Mouse (Mus musculus) Patski (cell line): ENCODE measurements around the gene Map3k7cl. TPM values are rescaled to one million over a fixed set of nuclear protein-coding genes. Genes with fewer than 3 reads are reported as not detected.

Source experiments
- ATAC-seq: fragments of 100-300 bp; one replicate; pipeline ENCODE4 v1.8.0; 2021
- CTCF ChIA-PET: fragments of 350-600 bp; sonication (Branson Sonifier 250); formaldehyde crosslinking; loops from one replicate; lab custom pipeline; 2022; ENCODE audit warnings: inconsistent platforms; lab: Charles Lee
- POLR2A ChIA-PET: fragments of 350-600 bp; sonication (Branson Sonifier 250); formaldehyde crosslinking; loops from one replicate; lab custom pipeline; 2022; ENCODE audit warnings: antibody characterized with exemption, inconsistent platforms; lab: Charles Lee
- DNase-seq: peaks from one replicate; pipeline ENCODE4 v3.0.0-alpha.2; 2011; ENCODE audit warnings: low read depth, low spot score
- H3K27me3 ChIP-seq: fragments of 371-371 bp; one replicate; pipeline ENCODE4 v1.5.1; 2021
- CTCF ChIP-seq: fragments of 100-300 bp; IDR thresholded peaks from one replicate; pipeline ENCODE4 v1.5.1; 2021
- in situ Hi-C: fragments of 300-500 bp; cut with MboI; formaldehyde crosslinking; loops from 3 replicates; pipeline ENCODE4 v1.11.1; 2018; ENCODE audit warnings: low pct_unique_long_range_greater_than_20kb, mixed read lengths
- polyA plus RNA-seq: library from polyadenylated mRNA; unstranded; gene quantifications from one replicate; pipeline ENCODE4 v1.2.3, GENCODE M21; 2021

Map3k7cl gene
- polyA plus RNA-seq, 1 experiment from 2014 or later = 24.8 TPM

DNA sequence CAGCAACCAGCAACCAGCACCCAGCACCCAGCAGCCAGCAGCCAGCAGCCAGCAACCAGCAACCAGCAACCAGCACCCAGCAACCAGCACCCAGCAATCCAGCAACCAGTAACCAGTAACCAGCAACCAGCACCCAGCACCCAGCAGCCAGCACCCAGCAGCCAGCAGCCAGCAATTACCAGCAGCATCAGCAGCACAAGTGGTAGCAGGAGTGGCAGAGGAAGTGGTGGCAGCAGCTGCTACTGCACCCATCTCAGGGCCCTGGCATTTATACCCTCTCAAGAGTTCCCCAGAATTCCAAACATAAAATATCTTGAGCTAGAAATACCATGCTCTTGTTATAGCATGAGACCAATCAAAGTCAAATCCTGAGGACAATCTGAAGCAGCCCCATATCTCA is 81.6 kb downstream of the Map3k7cl start:
- DNase-seq = no peak
- no peaks in the 10 kb centered on the region for H3K27me3 ChIP-seq
- in situ Hi-C loops = no loop called here
- ChIA-PET POLR2A (no interaction called here), CTCF (no interaction called here)
- no peak for TF ChIP-seq CTCF
- ATAC-seq = no peak

DNA sequence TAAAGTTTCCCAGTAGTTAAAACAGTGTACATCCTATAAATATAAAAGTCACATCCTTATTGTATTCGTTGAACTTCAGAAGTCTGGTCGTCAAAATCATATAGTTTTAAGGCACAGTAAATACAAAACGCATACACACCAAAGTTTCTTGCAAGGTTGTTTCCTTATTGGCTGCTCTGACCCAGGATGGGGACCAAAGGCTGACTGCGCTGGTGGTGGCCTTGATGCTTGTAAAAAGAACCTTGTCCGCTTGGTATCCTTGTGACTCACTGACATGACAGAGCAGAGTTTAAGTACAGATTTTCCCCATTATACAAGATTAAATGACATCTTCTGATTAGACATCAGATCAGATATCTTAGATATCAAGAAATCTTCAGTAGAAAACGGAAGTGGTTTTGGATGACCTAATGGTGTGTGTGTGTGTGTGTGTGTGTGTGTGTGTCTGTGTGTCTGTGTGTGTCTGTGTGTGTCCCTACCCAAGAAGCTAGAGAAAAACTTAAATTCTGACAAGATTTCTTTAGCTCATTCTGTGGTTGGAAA is 82.2 kb downstream of the Map3k7cl start:
- DNase-seq (no peak), ATAC-seq (no peak)
- CTCF ChIA-PET = no interaction called here
- in situ Hi-C loops = no loop called here
- POLR2A ChIA-PET = no interaction called here
- no peak for TF ChIP-seq CTCF
- no peaks in the 10 kb centered on the region for H3K27me3 ChIP-seq

DNA sequence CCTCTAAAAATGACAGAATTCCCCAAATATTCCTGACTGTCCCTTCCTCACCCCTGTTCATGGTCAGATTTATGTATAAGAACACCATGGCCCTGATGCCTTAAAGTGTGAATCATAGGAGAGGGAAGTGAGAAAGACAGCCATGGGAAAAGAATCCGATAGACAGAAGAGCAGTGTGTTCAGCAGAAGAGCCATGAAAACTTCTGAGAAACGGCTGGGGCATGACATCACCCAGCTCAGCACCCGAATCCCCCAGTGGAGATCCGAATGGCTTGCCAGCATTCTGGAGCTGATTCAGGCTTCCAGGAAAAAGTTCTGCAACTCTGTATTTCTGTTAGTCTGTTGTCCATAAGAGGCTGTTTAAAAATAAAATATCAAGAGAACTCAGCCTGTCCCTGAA is 82.7 kb downstream of the Map3k7cl start:
- ChIA-PET CTCF (no interaction called here), POLR2A (no interaction called here)
- no peak for TF ChIP-seq CTCF
- H3K27me3 ChIP-seq = no peaks in the 10 kb centered on the region
- in situ Hi-C loops = no loop called here
- ATAC-seq (peak; percentile 87), DNase-seq (no peak)

DNA sequence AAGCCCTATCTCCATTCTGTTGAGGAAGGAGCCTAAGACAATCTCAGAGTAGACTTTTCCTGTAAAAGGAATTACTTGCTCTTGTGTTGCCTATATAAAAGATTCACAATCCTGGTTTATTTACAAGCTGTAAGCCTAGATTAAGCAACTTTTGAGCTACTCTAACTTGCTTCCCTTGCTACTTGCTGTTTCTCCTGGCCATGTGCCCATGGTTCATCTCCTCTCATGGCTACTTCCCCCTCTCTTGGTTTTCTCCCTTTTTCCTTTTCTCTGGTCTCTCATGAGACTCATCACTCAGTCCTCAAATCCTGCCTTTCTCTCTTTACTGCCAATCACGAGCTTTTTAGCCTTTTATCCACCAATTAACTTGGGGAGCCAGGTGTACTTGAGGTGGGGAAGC is 85.0 kb downstream of the Map3k7cl start:
- POLR2A ChIA-PET = no interaction called here
- in situ Hi-C loops = no loop called here
- DNase-seq (no peak), ATAC-seq (no peak)
- no peaks in the 10 kb centered on the region for H3K27me3 ChIP-seq
- CTCF ChIA-PET = no interaction called here
- no peak for TF ChIP-seq CTCF

DNA sequence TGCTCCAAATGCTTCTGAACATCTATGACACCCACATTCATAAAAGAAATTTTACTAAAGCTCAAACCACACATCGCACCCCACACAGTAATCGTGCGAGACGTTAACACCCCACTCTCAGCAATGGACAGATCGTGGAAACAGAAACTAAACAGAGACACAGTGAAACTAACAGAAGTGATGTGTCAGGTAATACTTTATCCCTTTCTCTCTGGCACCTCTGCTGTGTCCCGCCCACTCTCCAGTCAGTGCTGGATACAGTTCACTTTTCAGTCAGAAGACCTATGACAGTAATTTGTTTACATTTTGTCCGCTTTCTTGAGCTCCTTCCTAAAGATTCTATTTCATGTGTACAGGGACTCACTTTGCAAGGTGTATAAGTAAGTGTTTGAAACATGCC is 89.1 kb downstream of the Map3k7cl start:
- ATAC-seq (no peak), DNase-seq (no peak)
- in situ Hi-C loops = no loop called here
- ChIA-PET POLR2A (no interaction called here), CTCF (no interaction called here)
- no peak for TF ChIP-seq CTCF
- no peaks in the 10 kb centered on the region for H3K27me3 ChIP-seq

DNA sequence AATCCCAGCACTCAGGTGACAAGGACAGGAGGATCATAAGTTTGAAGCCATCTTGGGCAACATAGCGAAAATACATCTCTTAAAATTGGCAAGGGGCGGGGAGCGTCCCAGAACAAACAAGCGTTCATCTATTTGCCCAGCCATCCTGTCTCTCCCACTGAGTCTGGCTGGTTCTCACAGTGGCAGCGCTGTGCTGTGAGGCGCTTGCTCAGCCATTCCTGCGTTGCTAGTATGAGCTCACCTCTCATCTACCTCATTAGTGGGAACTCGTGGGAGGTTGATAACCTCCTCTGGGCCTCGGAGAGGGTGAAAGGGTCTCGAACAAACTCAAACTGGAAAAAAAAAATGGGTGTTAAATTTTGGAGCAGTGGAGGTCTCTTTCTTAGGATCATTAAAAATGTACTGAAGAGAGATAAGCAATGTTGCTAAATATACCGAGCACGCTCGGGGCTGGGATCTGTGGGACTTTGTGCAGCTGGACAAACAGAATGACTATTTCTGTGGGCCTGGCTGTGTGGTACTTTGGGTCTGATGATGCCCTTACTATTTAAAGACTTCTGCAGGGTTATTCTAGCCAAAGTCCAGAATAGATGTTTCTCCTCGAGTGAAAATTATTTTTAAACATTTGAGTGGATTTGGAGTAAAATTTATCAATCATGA is 91.1 kb downstream of the Map3k7cl start:
- no peak for TF ChIP-seq CTCF
- ChIA-PET POLR2A (no interaction called here), CTCF (interaction anchor here (1.3 kb wide), 1 partner anchor 13 kb away, joined by 3 read pairs; no protein-coding TSS in a partner anchor)
- in situ Hi-C loops = no loop called here
- no peak for DNase-seq
- no peak for ATAC-seq
- no peaks in the 10 kb centered on the region for H3K27me3 ChIP-seq

Other genes starting within 250 kb of the Map3k7cl start
- 19.9 TPM for gene N6amt1, start 199.1 kb upstream of the Map3k7cl start, polyA plus RNA-seq
- 19.6 TPM for gene Ltn1, start 120.7 kb upstream of the Map3k7cl start, polyA plus RNA-seq
- 8.0 TPM for gene Rwdd2b, start 112.8 kb upstream of the Map3k7cl start, polyA plus RNA-seq
- 60.8 TPM for gene Usp16, start 98.6 kb upstream of the Map3k7cl start, polyA plus RNA-seq
- gene Cct8, start 57.5 kb upstream of the Map3k7cl start, polyA plus RNA-seq = 300 TPM
- gene Bach1, start 145.6 kb downstream of the Map3k7cl start, polyA plus RNA-seq = 12.9 TPM